Mouse (Mus musculus): Measurements from ENCODE around the gene Ubr2. TPM values are rescaled to one million over a fixed set of nuclear protein-coding genes. Genes with fewer than 3 reads are reported as not detected.

The Ubr2 gene
- total RNA-seq (2021) = 10 to 100 TPM; 51.7 to 55.3 TPM

DNA sequence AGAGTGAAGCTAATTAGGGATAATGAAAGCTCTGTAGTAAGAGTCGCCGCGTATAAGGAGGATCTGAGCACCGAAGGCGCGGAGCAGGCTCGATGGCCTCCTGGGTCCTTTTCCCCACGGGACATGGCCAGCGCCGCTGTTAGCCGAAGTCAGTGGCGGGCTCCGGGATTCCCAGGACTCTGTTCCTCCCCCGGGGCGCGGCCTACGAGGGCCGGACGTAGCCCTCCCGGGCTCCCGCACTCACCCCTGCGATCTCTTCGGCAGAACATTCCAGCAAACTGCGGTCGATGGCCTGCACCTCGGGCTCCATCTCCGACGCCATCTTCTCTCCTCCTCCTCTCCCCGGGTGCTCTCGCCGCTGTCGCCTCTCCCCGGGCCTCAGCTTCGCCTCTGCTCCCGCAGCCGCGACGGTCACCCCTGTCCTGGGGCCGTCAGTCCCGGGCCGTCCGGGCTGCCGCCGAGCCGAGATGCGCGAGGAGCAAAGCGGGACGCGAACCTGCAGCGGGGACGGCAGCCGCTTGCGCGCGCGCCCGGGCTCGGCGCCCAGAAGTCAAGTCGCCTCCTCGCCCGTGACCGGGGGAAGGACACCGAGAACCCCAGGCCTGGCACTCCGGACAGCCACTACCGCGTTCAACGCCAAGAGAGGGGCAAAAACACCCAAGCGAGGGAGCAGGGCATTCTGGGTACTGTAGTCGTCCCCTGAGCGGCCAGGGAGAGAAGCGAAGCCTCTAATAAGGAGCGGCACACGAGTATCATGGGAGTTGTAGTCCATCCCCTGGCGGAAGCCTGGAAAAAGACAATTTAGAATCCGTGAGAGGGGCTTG, at the start of gene Ubr2:
Gene Ubr2, minus strand, starts transcription at position 659 of the 824 bp plus-strand sequence.
- peak; percentile 95 for DNase-seq
- intact Hi-C loops (cut with DNase I) = no loop called here

DNA sequence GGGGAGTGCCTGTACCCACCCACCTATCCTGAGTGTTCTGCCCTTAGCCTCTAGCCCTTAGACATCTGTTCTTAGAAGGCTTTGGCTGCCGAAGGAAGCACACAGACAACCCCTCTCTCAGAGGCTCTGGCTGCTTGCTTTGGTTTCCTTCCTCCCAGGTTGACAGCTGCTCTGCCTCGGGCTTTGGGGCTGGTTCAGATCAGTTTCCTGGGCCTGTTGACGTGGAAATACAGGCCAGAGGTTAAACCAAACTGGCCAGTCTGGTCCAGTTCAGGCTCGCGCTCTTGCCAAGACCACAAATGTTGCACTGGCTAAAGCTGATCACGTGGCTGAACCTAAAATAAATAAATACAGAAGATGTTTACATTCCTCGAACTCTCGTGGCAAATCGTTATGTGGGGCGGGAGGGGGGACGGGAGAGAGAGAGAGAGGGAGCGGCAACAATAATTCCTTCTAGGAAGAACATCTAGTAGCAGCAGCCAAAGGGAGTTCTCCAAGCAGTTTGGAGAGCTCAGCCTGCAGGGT, 49.5 kb upstream of the Ubr2 start:
- intact Hi-C loops (cut with DNase I) = no loop called here

DNA sequence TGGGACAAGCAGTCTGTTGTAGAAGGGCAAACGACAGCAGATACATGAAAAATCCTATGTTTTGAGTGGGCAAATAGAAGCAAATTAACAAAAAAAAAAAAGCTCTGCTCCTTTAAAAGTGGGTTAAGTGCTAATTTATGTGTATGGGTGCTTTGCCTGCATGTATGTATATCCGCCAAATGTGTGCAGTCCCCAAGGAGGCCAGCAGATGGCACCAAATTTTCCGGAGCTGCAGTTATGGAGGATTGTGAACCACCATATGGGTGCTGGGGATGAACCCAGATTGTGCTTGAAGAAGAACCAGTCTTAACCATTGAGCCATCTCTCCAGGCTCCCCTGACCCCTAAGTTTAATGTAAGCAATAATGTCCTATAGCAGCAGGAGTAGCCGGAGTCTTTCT, 47.6 kb upstream of the Ubr2 start:
- no peak for DNase-seq
- intact Hi-C loops (cut with DNase I) = no loop called here

More for the DNA sequence above, 49.5 kb upstream of the Ubr2 start:
- DNase-seq = no peak

DNA sequence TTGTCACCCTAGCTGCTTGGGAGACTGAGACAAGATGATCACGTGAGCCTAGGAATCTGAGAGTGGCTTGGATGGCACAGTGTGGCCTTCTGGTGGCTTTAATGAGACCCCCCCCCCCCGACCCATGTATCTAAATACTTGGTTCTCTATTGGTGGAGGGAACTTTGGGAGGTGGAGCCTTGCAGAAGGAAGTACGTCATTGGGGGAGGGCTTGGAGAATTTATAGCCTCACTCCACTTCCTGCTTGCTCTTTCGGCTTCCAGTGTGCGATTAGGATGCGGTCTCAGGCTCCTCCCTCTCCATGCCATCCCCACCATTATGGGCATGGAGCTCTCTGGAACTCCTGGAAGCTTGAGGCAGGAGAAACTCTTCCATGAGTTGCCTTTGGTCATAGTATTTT, 46.1 kb upstream of the Ubr2 start:
- DNase-seq = no peak
- intact Hi-C loops (cut with DNase I) = no loop called here

DNA sequence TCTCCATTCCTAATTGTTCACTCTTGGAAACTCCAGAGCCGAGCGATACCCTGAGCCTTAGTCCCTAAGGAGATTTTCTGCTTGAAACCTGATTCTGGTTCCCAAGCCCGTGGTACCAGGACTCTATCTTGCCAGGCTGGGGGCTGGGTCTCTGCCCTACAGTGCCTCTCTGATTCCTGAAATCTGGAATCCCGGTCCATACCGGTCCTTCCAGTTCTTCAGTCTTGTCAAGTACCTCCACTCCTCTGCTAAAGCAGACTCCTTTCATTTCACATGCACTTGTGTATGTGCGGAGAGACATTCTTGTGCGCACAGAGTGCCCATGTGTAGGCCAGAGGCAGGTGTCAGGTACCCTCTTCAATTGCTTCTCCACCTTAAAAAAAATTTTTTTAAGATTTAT, 44.8 kb upstream of the Ubr2 start:
- DNase-seq = no peak

DNA sequence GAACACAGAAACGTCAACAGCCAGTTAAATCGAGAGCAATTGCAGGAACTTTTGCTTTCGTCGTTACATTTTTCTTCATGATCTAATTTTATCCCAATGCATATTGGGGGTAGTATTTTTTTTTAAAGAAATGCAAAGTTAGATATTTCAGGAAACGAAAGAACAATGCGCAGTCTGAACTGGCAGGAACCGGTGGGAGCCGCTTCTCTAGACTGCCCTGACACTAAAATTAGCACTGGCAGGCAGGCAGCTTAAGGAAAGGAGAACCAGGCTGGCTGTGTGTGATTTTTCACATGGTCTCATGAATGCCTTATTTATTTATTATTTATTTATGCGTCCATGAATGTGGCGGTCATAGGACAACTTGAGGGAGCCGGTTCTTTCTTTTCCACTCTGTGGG, 44.3 kb upstream of the Ubr2 start:
- no peak for DNase-seq

More for the DNA sequence above, 44.8 kb upstream of the Ubr2 start:
- intact Hi-C loops (cut with DNase I) = no loop called here

DNA sequence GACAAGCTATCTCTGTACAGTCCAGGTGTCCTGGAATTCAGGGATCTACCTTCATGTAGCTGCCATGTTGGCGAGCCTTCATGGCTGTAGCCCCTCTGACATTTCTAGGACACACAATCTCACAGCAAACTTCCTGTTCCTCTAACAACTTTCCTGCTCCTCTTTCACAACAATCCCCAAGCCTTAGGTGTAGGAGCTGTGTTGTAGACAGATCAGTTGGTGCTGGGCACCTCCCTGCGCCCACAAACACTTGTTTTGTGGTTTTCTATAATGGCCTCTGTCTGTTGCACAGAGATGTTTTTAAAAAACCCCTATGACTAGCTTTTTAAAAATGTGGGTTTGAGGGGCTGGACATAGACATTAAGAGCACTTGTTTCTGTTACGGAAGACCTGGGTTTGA, 40.3 kb upstream of the Ubr2 start:
- intact Hi-C loops (cut with DNase I) = no loop called here
- no peak for DNase-seq

More for the DNA sequence above, 44.3 kb upstream of the Ubr2 start:
- intact Hi-C loops (cut with DNase I) = no loop called here

DNA sequence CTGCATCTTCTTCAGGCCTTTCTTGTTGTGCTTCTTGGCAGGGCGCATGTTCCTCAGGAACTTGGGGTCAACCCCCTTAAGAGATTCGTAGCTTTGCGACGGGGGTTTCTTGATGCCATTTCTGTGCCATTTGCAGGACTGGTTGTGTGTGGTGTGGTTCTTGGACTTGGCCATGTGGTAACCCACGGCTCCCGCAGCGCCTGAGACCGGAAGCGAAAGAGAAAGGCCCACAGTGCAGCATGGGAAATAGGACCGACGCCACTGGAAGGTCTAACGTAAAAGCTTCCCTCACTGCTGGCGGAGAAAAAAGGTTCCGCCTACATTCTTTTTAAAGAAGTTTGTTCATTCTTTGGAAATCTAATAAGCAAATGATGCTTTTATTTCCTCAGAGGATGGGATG, 32.5 kb upstream of the Ubr2 start:
- no peak for DNase-seq
- intact Hi-C loops (cut with DNase I) = no loop called here

DNA sequence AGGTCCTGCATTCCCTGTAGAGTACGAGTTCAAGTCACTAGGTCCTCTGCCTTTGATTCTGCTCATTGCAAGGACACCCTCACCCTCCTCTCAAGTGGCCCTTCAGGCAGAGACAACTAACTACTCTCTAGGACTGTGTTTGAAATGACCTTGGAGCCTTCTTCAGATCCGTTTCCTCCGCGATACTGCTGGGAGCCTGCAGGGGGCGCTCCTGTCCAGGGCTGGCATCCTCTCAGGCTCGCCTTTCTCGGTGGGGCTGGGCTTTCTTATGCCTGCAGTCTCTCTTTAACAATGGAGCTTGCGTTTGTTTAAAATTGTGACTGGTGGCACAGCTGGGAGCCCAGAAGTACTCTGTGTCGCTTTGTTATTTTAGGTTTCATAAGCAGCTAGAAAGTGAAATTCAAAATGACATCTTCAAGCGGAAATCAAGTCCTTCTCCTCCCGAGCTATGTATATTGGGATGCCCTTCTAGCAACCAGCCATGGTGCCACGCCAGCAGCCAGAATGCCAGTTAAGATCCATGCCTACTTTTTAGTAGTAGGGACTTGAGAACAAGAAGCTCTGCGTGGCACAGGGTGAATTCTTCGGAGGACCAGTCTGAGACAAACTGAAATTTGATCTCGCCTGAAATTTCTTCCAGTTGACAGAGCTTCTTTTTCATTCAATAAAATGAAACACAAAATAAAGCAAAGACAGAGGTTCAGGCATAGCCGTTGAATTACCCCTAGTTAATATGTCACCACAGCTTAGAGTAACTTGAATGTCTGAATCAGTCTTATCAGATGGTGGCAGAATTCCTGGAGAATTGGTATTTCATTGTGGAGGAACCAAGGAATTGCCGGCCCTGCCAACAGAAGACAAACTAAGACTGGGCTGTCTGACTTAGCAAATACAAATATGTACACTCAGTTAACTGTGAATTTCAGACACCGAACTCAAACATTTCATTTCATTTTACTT, 28.8 kb upstream of the Ubr2 start:
- intact Hi-C loops (cut with DNase I) = loop anchor here (5.0 kb wide), 2 partner anchors 103 to 293 kb away; no protein-coding TSS in a partner anchor

DNA sequence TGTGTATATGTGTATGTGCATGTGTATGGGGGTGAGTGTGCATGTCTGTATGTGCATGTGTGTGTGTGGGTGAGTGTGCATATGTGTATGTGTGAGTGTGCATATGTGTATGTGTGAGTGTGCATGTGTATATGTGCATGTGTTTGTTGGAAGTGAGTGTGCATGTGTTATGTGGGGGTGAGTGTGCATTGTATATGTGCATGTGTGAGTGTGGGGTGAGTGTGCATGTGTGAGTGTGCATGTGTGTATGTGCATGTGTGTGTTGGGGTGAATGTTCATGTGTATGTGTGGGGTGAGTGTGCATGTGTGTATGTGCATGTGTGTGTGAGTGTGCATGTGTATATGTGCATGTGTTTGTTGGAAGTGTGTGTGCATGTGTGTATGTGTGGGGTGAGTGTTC, 24.2 kb upstream of the Ubr2 start:
- no peak for DNase-seq
- intact Hi-C loops (cut with DNase I) = no loop called here

More for the DNA sequence above, 28.8 kb upstream of the Ubr2 start:
- peak; percentile 82 for DNase-seq

DNA sequence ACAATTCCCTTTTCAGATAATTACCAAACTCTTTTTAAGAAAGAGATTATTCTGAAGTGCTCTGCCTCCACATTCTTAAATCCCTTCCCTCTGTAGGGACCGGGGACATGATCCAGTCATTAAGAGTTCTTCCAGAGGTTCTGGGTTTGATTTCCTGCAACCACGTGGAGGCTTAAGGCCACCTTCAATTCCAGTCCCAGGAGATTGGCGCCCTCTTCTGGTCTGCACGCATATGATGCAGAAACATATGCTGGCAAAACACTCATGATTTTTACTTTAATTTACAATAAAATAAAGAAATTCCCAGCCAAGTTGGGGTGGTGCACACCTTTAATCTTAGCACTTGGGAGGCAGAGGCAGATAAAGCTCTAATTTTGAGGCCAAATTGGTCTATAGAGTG, 23.3 kb upstream of the Ubr2 start:
- peak; percentile 58 for DNase-seq
- intact Hi-C loops (cut with DNase I) = no loop called here

DNA sequence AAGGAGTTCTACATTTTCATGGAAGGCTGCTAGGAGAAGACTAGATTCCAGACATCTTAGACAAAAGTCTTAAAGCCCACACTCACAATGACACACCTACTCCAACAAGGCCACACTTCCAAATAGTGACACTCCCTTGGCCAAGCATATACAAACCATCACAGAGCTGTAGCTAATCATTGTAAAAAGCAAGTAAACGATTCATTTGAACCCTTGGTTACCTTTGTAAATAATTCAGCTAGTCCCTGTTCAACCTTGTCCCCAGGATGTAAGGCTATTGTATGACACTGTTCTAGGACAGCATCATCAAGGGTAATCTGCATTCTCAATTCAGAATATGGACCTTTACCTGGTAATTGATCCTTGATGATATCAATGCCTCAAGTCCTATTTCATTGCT, 14.4 kb upstream of the Ubr2 start:
- intact Hi-C loops (cut with DNase I) = no loop called here
- no peak for DNase-seq

DNA sequence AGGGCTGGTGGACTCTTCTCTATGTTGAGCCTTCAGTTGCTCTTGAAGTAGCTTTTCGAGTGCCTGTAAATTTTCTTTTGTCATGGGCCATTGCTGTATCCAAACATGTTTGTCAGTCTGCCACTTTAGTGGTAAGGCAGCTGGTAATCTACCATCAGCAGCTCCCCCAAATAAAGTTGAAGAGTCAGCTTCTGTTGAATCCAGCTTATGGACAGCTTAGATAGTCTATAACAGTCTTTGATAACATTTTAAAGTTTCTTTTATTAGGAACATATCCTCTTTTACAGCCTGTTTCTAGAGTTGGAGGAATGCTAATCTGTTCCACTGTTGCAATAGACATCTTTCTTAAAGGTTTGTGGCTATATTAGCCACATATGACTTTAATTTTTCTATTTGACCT, 13.0 kb upstream of the Ubr2 start:
- no peak for DNase-seq
- intact Hi-C loops (cut with DNase I) = no loop called here

DNA sequence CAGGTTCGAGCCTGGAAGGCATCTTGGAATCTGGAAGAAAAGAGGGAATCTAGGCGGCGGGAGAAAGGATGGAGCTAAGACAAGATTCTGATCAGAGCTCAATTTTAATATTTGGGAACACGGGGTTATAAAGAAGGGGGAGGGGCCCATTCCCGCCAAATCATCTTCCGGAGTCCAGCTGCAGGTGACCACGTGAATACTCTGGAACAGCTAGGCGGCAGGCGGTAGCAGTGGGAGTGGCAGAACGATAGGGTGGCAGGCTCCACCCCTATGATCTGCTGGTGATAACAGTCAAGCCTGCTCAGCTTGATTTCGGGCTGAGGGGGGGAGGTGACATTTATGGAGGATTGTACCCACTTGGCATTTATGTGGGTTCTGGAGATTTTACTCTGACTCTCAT, 2.5 kb upstream of the Ubr2 start:
- intact Hi-C loops (cut with DNase I) = no loop called here
- no peak for DNase-seq

DNA sequence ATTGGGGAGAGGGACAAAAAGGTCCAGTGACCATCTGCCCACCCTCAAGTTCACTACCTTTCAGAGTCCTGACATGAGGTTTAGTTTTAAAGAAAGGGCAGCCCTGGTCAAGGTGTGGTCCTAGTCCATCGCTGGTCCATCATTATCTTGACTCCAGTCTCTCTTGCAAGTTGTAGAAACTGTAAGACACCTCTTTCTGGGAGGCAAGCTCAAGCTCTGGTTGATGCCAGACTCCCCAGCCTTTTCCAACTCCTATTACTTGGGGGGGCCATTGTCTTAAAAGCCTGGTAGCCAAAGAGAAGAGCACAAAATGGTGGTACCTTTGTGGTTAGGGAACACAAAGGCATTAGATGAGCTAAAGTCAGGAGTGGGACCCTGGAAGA, 1.3 kb upstream of the Ubr2 start:
- no peak for DNase-seq
- intact Hi-C loops (cut with DNase I) = no loop called here

DNA sequence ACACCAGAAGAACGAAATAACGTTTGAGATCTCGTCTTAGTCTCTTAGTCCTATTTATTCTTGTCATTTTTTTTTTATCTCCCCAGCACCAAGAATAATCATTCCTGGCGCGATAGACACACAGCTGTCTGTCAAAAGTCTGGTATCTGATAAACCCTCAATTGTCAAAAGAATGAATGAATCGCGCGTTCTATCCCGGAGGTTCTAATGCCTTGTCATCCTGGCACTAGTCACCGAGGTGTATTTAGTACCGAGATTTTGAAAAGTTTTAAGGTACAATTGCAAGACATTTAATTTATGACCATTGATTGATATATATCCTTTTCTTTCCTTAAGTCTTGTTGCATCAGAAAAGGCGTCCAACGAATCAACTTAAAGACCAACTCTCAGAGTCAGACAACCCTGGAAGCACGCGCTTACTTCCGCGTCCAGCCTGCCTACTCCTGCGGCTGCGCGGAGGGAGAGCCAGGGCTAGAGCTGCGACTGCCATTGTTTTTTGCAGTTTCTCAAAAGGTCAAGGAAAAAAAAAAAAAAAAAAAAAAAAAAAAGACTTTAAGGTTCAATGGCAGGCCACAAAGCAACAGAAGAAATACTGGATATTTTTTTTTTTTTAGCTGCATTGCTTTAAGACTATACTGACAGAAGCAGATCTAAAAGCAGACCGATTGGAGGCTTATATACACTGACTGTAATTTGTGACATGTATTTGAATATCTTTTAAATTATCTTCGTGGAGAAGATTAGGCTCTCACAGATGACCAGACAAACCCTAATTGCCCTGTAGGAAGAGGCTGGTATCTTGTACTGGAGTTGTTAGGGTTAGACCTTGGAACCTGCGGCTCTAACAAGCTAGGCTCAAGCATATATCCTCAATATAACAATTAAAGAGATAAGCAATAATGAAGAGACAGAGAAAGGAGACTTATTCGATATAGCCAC, 635 bp upstream of the Ubr2 start:
- intact Hi-C loops (cut with DNase I) = no loop called here
- DNase-seq = peak; percentile 69

DNA sequence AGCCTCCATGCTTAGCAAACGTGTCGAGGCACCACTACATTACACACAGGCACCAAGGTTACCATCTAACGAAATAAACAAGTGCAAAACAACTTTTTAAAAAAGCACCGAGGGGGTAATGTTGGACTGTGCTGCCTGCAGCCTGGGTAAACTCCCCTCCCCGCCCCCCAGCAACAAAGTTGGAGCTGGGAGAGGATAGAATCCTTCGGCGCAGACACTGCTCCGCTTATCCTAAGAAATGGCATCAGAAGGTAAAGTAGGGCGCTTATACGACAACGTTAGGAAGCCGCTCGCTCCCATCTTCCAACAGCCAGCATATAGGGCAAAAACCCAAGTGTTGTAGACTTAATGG, 834 bp downstream of the Ubr2 start:
- intact Hi-C loops (cut with DNase I) = no loop called here
- peak; percentile 32 for DNase-seq

DNA sequence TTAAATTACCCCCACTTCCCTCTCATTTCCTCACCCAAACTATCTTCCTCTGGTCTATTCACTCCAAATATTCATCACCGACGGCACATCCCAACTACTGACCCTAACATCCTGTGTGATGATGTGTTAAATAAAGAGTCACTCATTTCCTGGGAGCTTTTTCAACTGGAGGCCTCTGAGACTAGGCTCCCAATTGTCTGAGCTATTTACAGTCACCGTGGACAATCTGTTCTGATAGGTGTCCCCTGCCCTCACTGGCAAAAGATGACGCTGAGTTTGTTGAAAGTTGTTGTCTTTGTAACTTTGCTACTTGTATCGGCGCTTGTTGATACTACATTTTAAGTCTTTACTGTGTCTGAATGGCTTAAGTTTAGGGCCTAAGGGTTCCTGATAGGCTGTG, 1.3 kb downstream of the Ubr2 start:
- DNase-seq = no peak
- intact Hi-C loops (cut with DNase I) = no loop called here

DNA sequence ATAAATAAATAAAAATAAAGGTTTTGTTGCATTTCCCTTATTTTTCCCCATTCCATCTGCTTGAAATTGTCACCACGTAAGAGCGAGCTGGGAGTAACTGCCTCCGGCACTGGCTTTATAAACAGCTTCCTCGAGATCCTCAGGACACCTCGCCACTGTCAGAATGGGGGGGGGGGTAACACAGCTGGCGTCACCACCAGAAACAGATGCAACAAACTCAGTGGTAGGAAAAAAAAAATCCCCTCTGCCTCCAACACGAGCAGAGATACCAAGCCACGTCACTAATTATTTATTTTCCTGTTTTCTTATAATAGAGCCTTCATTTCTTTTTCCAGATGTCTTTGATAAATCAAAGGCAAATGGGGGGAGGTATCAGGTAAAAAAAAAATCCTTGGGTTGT, 1.9 kb downstream of the Ubr2 start:
- no peak for DNase-seq
- intact Hi-C loops (cut with DNase I) = no loop called here

DNA sequence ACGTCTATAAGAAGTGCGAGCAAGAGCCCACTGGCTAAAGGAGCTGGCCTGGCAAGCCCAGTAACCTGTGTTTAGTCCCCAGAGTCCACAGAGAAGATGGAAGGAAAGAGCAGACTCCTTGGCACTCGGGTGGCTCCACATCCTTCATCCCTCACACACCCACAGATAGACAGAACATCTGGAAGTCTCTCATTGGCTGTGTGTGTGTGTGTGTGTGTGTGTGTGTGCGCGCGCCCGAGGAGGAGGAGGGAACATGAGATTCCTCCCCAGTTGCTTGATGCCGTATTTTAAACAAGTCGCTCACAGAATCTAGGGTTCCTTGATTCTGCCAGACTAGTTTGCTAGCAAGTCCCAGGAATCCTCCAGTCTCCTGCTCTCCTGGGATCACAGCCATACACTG, 3.6 kb downstream of the Ubr2 start:
- no peak for DNase-seq
- intact Hi-C loops (cut with DNase I) = no loop called here

All from left cerebral cortex, postnatal 4 days (tissue).